Mouse (Mus musculus) kidney, postnatal 25 days (tissue): ENCODE results near the gene Ccdc149.

Experiments used
- DNase-seq, 2 experiments: peaks; one replicate each; pipeline ENCODE4 v3.0.0; 2021; ENCODE audit warnings: mixed read lengths in 2 of 2

Gene Ccdc149

GRCm38 (mm10) chr5:52367866-52368840, 103.2 kb downstream of the Ccdc149 start:
- DNase-seq, result no peak

- DNase-seq, result no peak
Observed at GRCm38 (mm10) chr5:52366661-52367060, 104.7 kb downstream of the Ccdc149 start.

GRCm38 (mm10) chr5:52365930-52366329, 105.4 kb downstream of the Ccdc149 start:
- no peak for DNase-seq

GRCm38 (mm10) chr5:52364521-52364920, 106.8 kb downstream of the Ccdc149 start:
- DNase-seq, result peak; percentile 49 to 82

- peak; percentile 83 to 93 for DNase-seq
Observed at GRCm38 (mm10) chr5:52363468-52364150, 107.7 kb downstream of the Ccdc149 start, which contains the start of gene Sod3. Gene Sod3, plus strand, starts transcription at chr5:52363791.

- no peak for DNase-seq
Observed at GRCm38 (mm10) chr5:52362776-52363467, 108.4 kb downstream of the Ccdc149 start.

GRCm38 (mm10) chr5:52360286-52361049, 110.9 kb downstream of the Ccdc149 start:
- peak; percentile 35 to 68 for DNase-seq

- DNase-seq, result no peak
Observed at GRCm38 (mm10) chr5:52358120-52358519, 113.2 kb downstream of the Ccdc149 start.

- peak; percentile 59 to 63 for DNase-seq
Observed at GRCm38 (mm10) chr5:52357175-52357754, 114.1 kb downstream of the Ccdc149 start.

GRCm38 (mm10) chr5:52355612-52356011, 115.7 kb downstream of the Ccdc149 start:
- DNase-seq, result no peak

GRCm38 (mm10) chr5:52354441-52354840, 116.9 kb downstream of the Ccdc149 start:
- peak in 1 of 2 experiments; percentile 22 for DNase-seq

- DNase-seq, result peak in 1 of 2 experiments; percentile 0
Observed at GRCm38 (mm10) chr5:52352730-52353129, 118.6 kb downstream of the Ccdc149 start.

- DNase-seq, result no peak
Observed at GRCm38 (mm10) chr5:52351561-52351960, 119.8 kb downstream of the Ccdc149 start.

GRCm38 (mm10) chr5:52350451-52350850, 120.9 kb downstream of the Ccdc149 start:
- peak in 1 of 2 experiments; percentile 4 for DNase-seq

- no peak for DNase-seq
Observed at GRCm38 (mm10) chr5:52346890-52347289, 124.4 kb downstream of the Ccdc149 start.

- DNase-seq, result peak in 1 of 2 experiments; percentile 34
Observed at GRCm38 (mm10) chr5:52339134-52339533, 132.2 kb downstream of the Ccdc149 start.

- peak; percentile 69 to 73 for DNase-seq
Observed at GRCm38 (mm10) chr5:52335590-52335989, 135.7 kb downstream of the Ccdc149 start.

- DNase-seq, result peak in 1 of 2 experiments; percentile 19
Observed at GRCm38 (mm10) chr5:52332120-52332519, 139.2 kb downstream of the Ccdc149 start.
